Mouse (Mus musculus) liver, embryonic 14.5 days (tissue): Measurements from ENCODE around the gene Iffo1. TPM values are rescaled to one million over a fixed set of nuclear protein-coding genes. Genes with fewer than 3 reads are reported as not detected.

Experiments
- ATAC-seq: fragments of 200-750 bp; cut with Nextera tagmentation; 2 replicates; pipeline ENCODE4 v1.8.0; 2017; ENCODE audit warnings: moderate number of reproducible peaks, mild to moderate bottlenecking, moderate library complexity; ENCODE audit not compliant: insufficient read depth
- DNase-seq, 3 experiments: peaks; one replicate each; pipeline ENCODE4 v3.0.0-alpha.2; 2012 to 2013; ENCODE audit warnings: low read depth in 3 of 3, low spot score in 3 of 3
- H3K27ac ChIP-seq: fragments of 300-500 bp; sonication (generic); 2 replicates; pipeline ENCODE4 v1.5.1; 2014; ENCODE audit warnings: moderate library complexity, mild to moderate bottlenecking, control low read depth, inconsistent platforms
- H3K27me3 ChIP-seq: fragments of 300-500 bp; sonication (generic); 2 replicates; pipeline ENCODE4 v1.6.1; 2014; ENCODE audit warnings: mild to moderate bottlenecking, low read length, moderate library complexity; ENCODE audit not compliant: control insufficient read depth, insufficient read depth
- H3K36me3 ChIP-seq: fragments of 300-500 bp; sonication (generic); replicated peaks from 2 replicates; pipeline ENCODE4 v1.6.1; 2014; ENCODE audit warnings: low read depth; ENCODE audit not compliant: control insufficient read depth, insufficient read depth
- H3K4me1 ChIP-seq, 2 experiments: fragments of 200-500 bp in 1 of 2; fragments of 300-500 bp in 1 of 2; sonication (generic) in 1 of 2; replicated peaks; 2 replicates each; pipeline ENCODE4 v1.6.1; 2012 to 2014; ENCODE audit warnings: antibody characterized with exemption in 1 of 2, inconsistent platforms in 1 of 2, low read length in 1 of 2; ENCODE audit not compliant: control insufficient read depth in 2 of 2, insufficient read depth in 2 of 2
- H3K4me2 ChIP-seq: fragments of 300-500 bp; sonication (generic); 2 replicates; pipeline ENCODE4 v1.6.1; 2014; ENCODE audit warnings: low read depth, mild to moderate bottlenecking, control low read depth, moderate library complexity
- H3K4me3 ChIP-seq, 2 experiments: fragments of 200-500 bp in 1 of 2; fragments of 300-500 bp in 1 of 2; sonication (generic) in 1 of 2; 2 replicates each; pipeline ENCODE4 v1.5.1; 2012 to 2014; ENCODE audit warnings: low read depth in 2 of 2, low read length in 2 of 2, mild to moderate bottlenecking in 2 of 2, control low read depth in 1 of 2, inconsistent platforms in 1 of 2, moderate library complexity in 1 of 2; ENCODE audit not compliant: insufficient read depth in 1 of 2
- H3K9ac ChIP-seq: fragments of 300-500 bp; sonication (generic); replicated peaks from 2 replicates; pipeline ENCODE4 v1.6.1; 2014; ENCODE audit warnings: mild to moderate bottlenecking, control low read depth, moderate library complexity
- H3K9me3 ChIP-seq: fragments of 300-500 bp; sonication (generic); 2 replicates; pipeline ENCODE4 v1.6.1; 2016; ENCODE audit warnings: low read length, mixed read lengths; ENCODE audit not compliant: control insufficient read depth
- CTCF ChIP-seq: IDR thresholded peaks from 2 replicates; pipeline ENCODE4 v1.5.1; 2016; ENCODE audit warnings: antibody characterized with exemption, low read depth, control low read depth
- EP300 ChIP-seq: IDR thresholded peaks from 2 replicates; pipeline ENCODE4 v1.6.1; 2016; ENCODE audit warnings: antibody characterized with exemption, low read depth
- WGBS: fragments of 180-500 bp; shearing (Covaris S2); extraction: QIAGEN DNeasy Blood & Tissue Kit; methylation state at CpG from one replicate; pipeline ENCODE4 v1.1.7; 2014; ENCODE audit not compliant: insufficient replicate concordance; 5-methylcytosine and 5-hydroxymethylcytosine counted together
- polyA plus RNA-seq, 2 experiments: library from polyadenylated mRNA; depleted of rRNA in 1 of 2; stranded (reverse) in 1 of 2; unstranded in 1 of 2; fragments of >200 nt; fragmentation: Nextera tagmentation in 1 of 2; extraction: Ambion mirVana in 1 of 2; gene quantifications; 2 replicates each; pipeline versions ENCODE4 v1.2.1 to v1.2.3; 2012 to 2014

Iffo1 gene
- polyA plus RNA-seq, 2 experiments: 1.8 to 6.0 TPM

DNA sequence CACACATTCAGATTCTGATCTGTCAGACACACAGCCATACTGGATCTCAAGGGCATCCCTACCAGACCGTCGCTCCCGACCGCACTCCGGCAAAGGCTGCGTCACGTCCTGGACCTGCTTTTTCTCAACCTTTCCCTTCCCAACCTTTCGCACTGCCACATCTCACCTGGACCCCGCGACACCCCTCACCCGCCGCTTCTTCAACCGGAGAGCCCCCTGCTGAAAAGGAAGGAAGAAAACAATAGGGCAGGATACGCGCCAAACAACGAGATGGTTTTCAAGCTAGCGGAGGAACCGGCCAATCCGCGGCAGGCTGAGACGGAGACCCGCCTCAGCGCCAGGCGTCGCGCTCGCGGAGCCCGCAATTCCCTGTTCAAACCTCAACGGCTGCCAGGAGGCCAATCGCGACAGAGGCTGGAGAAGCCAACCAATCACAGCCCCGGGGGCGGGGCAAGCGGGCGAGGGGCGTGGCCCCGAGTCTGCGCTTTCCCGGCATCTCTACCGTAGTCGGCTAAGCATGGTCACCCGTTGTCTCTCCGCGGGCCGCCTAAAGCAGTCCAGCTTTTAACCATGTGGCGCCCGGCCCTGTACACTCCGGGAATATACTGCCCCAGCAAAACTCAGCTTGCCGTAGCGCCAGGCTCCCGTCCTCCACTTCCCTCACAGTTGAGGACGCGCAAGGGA lies 46.4 kb downstream of the Iffo1 start, which contains the start of the genes Ncapd2 and Mrpl51:
Ncapd2 (minus strand) TSS at position 370 of the 684 bp plus-strand sequence.
Mrpl51 (plus strand) TSS at position 470 of the 684 bp plus-strand sequence.
- peak; percentile 94 to 96 (median 94) for DNase-seq
- peak; percentile 91 for ATAC-seq
- Histone ChIP-seq H3K4me3 (peak within 1 kb of the TSS; percentile 84 to 91), H3K9ac (peak within 1 kb of the TSS; percentile 96), H3K27me3 (no peaks in the 10 kb centered on the region), H3K4me2 (peak within 1 kb of the TSS; percentile 98), H3K27ac (peak within 1 kb of the TSS; percentile 98), H3K9me3 (no peaks in the 10 kb centered on the region), H3K4me1 (peaks cover 8 to 9% of the 10 kb centered on the region in 2 experiments), H3K36me3 (peaks cover 53% of the 10 kb centered on the region)
- TF ChIP-seq CTCF (peak; percentile 39; the same call in 1 of the 2 replicates), EP300 (no peak)
- WGBS: under 1% methylated on average over 54 of the region's 54 CpGs

- peak; percentile 90 to 92 (median 92) for DNase-seq
- H3K9me3 ChIP-seq: no peaks in the 10 kb centered on the region
- WGBS: under 1% methylated on average over 34 of the region's 34 CpGs
- H3K4me1 ChIP-seq: peaks cover 8 to 9% of the 10 kb centered on the region in 2 experiments
- H3K9ac ChIP-seq: peak overlapping the region; percentile 96
- peak overlapping the region; percentile 98 for H3K27ac ChIP-seq
- ATAC-seq: peak; percentile 89
- H3K4me2 ChIP-seq: peak overlapping the region; percentile 98
- no peaks in the 10 kb centered on the region for H3K27me3 ChIP-seq
- H3K36me3 ChIP-seq: peaks cover 46% of the 10 kb centered on the region
- peak overlapping the region; percentile 84 to 91 for H3K4me3 ChIP-seq
- TF ChIP-seq EP300: no peak
- no peak for TF ChIP-seq CTCF
Measured at GRCm38 (mm10) chr6:125192016-125192714, 47.1 kb downstream of the Iffo1 start.

GRCm38 (mm10) chr6:125192841-125193240 lies 47.8 kb downstream of the Iffo1 start:
- TF ChIP-seq EP300 (no peak), CTCF (no peak)
- Histone ChIP-seq H3K9ac (peak overlapping the region; percentile 96), H3K4me2 (peak overlapping the region; percentile 98), H3K4me1 (peaks cover 8 to 9% of the 10 kb centered on the region in 2 experiments), H3K36me3 (peaks cover 39% of the 10 kb centered on the region), H3K27ac (peak overlapping the region; percentile 98), H3K4me3 (peak overlapping the region; percentile 84 to 91), H3K27me3 (no peaks in the 10 kb centered on the region), H3K9me3 (no peaks in the 10 kb centered on the region)
- WGBS: 7% methylated on average over 5 of the region's 5 CpGs
- ATAC-seq (no peak), DNase-seq (no peak)

DNA sequence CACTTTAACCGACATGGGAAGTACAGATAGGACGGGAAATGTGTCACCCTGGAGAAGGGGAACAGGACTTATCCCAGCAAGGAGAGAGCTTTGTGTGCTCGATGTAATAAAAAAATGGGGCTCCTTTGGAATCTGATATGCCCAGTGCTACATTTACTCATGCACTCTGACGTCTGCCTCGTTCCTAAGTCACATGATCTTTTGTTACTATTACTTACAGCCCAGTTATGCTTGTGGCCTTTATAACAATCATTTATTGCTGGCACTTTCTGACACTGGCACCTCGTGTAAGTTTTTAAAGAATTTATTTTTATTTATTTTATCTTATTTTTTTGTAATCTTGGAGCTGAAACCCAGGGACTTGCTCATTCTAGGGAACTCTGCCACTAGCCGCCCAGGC lies 48.3 kb downstream of the Iffo1 start:
- peak overlapping the region; percentile 98 for H3K4me2 ChIP-seq
- H3K9me3 ChIP-seq: no peaks in the 10 kb centered on the region
- no peaks in the 10 kb centered on the region for H3K27me3 ChIP-seq
- H3K27ac ChIP-seq: peak overlapping the region; percentile 98
- peak overlapping the region; percentile 96 for H3K9ac ChIP-seq
- ATAC-seq: no peak
- peaks cover 34% of the 10 kb centered on the region for H3K36me3 ChIP-seq
- TF ChIP-seq CTCF (no peak), EP300 (no peak)
- WGBS: 25% methylated on average over 7 of the region's 7 CpGs
- H3K4me3 ChIP-seq: peak overlapping the region; percentile 84 to 91
- DNase-seq: no peak
- peaks cover 8 to 9% of the 10 kb centered on the region in 2 experiments for H3K4me1 ChIP-seq

GRCm38 (mm10) chr6:125195541-125196075 lies 50.6 kb downstream of the Iffo1 start:
- no peak overlapping the region for H3K9ac ChIP-seq
- no peaks in the 10 kb centered on the region for H3K27me3 ChIP-seq
- peaks cover 17% of the 10 kb centered on the region for H3K36me3 ChIP-seq
- TF ChIP-seq CTCF (no peak), EP300 (no peak)
- no peak overlapping the region for H3K4me2 ChIP-seq
- no peak overlapping the region for H3K27ac ChIP-seq
- H3K4me3 ChIP-seq: no peak overlapping the region
- peaks cover 7 to 8% of the 10 kb centered on the region in 2 experiments for H3K4me1 ChIP-seq
- 52% methylated on average over 1 of the region's 1 CpGs for WGBS
- DNase-seq: no peak
- H3K9me3 ChIP-seq: no peaks in the 10 kb centered on the region
- ATAC-seq: no peak
